Mouse (Mus musculus): ENCODE data around the gene Tet2. TPM values are rescaled to one million over a fixed set of nuclear protein-coding genes. Genes with fewer than 3 reads are reported as not detected.
A peak's percentile ranks its signal among the peaks of the same experiment; 100 is the strongest.

The Tet2 gene
- total and polyA plus RNA-seq, 3 experiments = 8.6 to 17.9 (median 14.9) TPM

GRCm38 (mm10) chr3:133554552-133555067 lies 9.7 kb upstream of the Tet2 start:
- H3K27ac ChIP-seq = no peak overlapping the region
- H3K36me3 ChIP-seq (ENCODE audit: control insufficient read depth, insufficient read depth, low read length) = no peaks in the 10 kb centered on the region
- DNase-seq = no peak
- H3K4me1 ChIP-seq (ENCODE audit: control insufficient read depth, insufficient read depth, low read length) = no peaks in the 10 kb centered on the region
- no peaks in the 10 kb centered on the region for H3K79me2 ChIP-seq (replicated peaks; ENCODE audit: control insufficient read depth, insufficient read depth, low read length)
- 85% methylated on average over 6 of the region's 6 CpGs for WGBS
- no peaks in the 10 kb centered on the region for H3K27me3 ChIP-seq (ENCODE audit: control insufficient read depth, insufficient read depth, low read length)
- H3K4me3 ChIP-seq = no peak overlapping the region
- no peak overlapping the region for H3K9ac ChIP-seq (ENCODE audit: low read depth, low read length)
- intact Hi-C loops (cut with DNase I) = no loop called here
- TF ChIP-seq EP300 (IDR thresholded peaks at IDR 0.05; ENCODE audit: insufficient read depth, low read depth, low read length) (no peak), CTCF (IDR thresholded peaks at IDR 0.05) (no peak), POLR2A (IDR thresholded peaks at IDR 0.05; ENCODE audit: insufficient read depth, low read depth, low read length) (no peak)

DNA sequence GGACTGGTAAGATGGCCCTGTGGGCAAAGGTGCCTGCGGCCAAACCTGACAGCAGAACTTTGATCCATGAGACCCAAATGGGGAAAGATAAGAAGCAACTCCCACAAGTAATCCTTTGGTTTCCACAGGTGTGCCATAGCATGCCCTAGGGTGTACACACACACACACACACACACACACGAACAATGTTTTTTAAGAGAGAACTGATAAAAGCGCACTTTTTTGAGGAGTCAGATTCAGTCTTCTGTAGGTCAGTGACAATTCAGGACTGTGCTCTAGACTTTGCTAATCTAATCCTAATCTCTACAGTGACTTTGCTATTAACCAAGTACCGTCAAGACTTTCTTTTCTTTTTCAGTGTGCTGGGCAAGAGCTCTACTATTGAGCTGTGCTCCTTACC lies 9.2 kb upstream of the Tet2 start:
- Histone ChIP-seq H3K4me3 (no peak overlapping the region), H3K27ac (no peak overlapping the region), H3K79me2 (replicated peaks; ENCODE audit: control insufficient read depth, insufficient read depth, low read length) (no peaks in the 10 kb centered on the region), H3K4me1 (ENCODE audit: control insufficient read depth, insufficient read depth, low read length) (no peaks in the 10 kb centered on the region), H3K36me3 (ENCODE audit: control insufficient read depth, insufficient read depth, low read length) (no peaks in the 10 kb centered on the region), H3K27me3 (ENCODE audit: control insufficient read depth, insufficient read depth, low read length) (no peaks in the 10 kb centered on the region), H3K9ac (ENCODE audit: low read depth, low read length) (no peak overlapping the region)
- DNase-seq = no peak
- intact Hi-C loops (cut with DNase I) = no loop called here
- TF ChIP-seq EP300 (IDR thresholded peaks at IDR 0.05; ENCODE audit: insufficient read depth, low read depth, low read length) (no peak), CTCF (IDR thresholded peaks at IDR 0.05) (no peak), POLR2A (IDR thresholded peaks at IDR 0.05; ENCODE audit: insufficient read depth, low read depth, low read length) (no peak)
- 88% methylated on average over 4 of the region's 4 CpGs for WGBS

DNA sequence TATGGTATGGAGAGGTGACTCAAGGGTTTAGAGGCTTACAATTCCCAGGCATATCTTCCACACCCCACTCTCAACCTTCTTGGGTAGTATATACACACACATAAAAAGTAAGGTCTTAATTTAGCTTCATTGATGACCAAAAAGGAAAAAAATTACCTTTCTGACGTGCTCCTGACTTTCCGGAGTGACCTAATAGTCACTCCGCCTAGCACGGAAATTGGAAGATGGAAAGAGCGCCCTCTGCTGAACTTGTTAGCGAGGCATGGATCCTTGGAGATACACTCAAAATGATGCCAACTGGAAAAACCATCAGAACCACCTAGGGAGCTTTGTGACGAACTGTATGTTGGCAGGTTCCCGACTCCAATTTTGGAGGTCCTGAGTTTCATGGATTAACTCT lies 7.0 kb upstream of the Tet2 start:
- Histone ChIP-seq H3K27me3 (ENCODE audit: control insufficient read depth, insufficient read depth, low read length) (no peaks in the 10 kb centered on the region), H3K27ac (no peak overlapping the region), H3K9ac (ENCODE audit: low read depth, low read length) (no peak overlapping the region), H3K36me3 (ENCODE audit: control insufficient read depth, insufficient read depth, low read length) (no peaks in the 10 kb centered on the region), H3K79me2 (replicated peaks; ENCODE audit: control insufficient read depth, insufficient read depth, low read length) (no peaks in the 10 kb centered on the region), H3K4me3 (no peak overlapping the region), H3K4me1 (ENCODE audit: control insufficient read depth, insufficient read depth, low read length) (no peaks in the 10 kb centered on the region)
- TF ChIP-seq EP300 (IDR thresholded peaks at IDR 0.05; ENCODE audit: insufficient read depth, low read depth, low read length) (no peak), CTCF (IDR thresholded peaks at IDR 0.05) (peak; percentile 61)
- WGBS = 64% methylated on average over 8 of the region's 8 CpGs
- intact Hi-C loops (cut with DNase I) = no loop called here
- no peak for DNase-seq

DNA sequence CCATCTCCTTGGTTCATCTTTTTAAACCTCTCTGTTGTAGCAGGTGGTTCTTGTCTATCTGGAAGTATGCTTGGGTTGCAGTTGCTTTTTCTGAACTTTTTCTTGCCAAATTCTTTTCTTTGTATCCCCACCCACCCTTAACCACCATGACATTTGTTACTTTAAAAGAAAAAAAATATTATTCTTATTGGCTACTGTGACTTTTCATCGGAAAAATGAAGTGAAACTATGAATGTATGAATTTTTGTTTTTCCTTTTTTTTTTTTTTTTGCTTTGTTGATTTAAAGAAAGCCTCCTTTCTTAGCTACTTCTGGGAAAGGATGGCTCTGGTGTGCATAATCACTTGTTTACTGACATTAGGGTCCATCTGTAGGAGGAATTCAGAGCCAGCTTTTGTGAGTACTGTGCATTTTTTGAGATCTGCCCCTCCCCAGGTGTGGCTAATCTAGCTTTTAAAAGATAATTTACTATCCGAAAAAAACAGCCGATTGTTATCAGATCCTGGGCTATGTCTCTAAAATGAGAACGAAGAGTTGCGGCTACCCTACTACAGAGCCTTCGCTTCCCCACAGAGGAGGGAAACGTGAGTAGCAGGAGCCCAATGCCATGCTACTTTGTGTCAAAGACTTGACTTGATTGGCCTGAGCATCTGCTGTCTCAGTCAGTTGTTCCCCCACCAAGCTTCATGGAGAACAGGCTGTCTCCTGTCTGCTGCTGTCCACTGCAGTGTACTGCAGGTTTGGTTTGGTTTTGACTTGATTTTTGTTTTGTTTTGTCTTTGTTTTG lies 4.6 kb upstream of the Tet2 start:
- H3K27ac ChIP-seq = no peak overlapping the region
- no peak for TF ChIP-seq EP300 (IDR thresholded peaks at IDR 0.05; ENCODE audit: insufficient read depth, low read depth, low read length)
- TF ChIP-seq POLR2A (IDR thresholded peaks at IDR 0.05; ENCODE audit: insufficient read depth, low read depth, low read length) = no peak
- no peak for TF ChIP-seq CTCF (IDR thresholded peaks at IDR 0.05)
- H3K4me3 ChIP-seq = no peak overlapping the region
- WGBS = 61% methylated on average over 7 of the region's 7 CpGs
- H3K4me1 ChIP-seq (ENCODE audit: control insufficient read depth, insufficient read depth, low read length) = no peaks in the 10 kb centered on the region
- no peaks in the 10 kb centered on the region for H3K79me2 ChIP-seq (replicated peaks; ENCODE audit: control insufficient read depth, insufficient read depth, low read length)
- H3K9ac ChIP-seq (ENCODE audit: low read depth, low read length) = no peak overlapping the region
- H3K36me3 ChIP-seq (ENCODE audit: control insufficient read depth, insufficient read depth, low read length) = no peaks in the 10 kb centered on the region
- H3K27me3 ChIP-seq (ENCODE audit: control insufficient read depth, insufficient read depth, low read length) = no peaks in the 10 kb centered on the region
- no peak for DNase-seq
- intact Hi-C loops (cut with DNase I) = loop anchor here (5.0 kb wide), 1 partner anchor 33 kb away; no protein-coding TSS in a partner anchor

GRCm38 (mm10) chr3:133548613-133549012 lies 3.7 kb upstream of the Tet2 start:
- H3K27me3 ChIP-seq (ENCODE audit: control insufficient read depth, insufficient read depth, low read length) = no peaks in the 10 kb centered on the region
- intact Hi-C loops (cut with DNase I) = loop anchor here (5.0 kb wide), 1 partner anchor 34 kb away; no protein-coding TSS in a partner anchor
- no peak for DNase-seq
- H3K4me1 ChIP-seq (ENCODE audit: control insufficient read depth, insufficient read depth, low read length) = no peaks in the 10 kb centered on the region
- H3K36me3 ChIP-seq (ENCODE audit: control insufficient read depth, insufficient read depth, low read length) = no peaks in the 10 kb centered on the region
- no peak overlapping the region for H3K4me3 ChIP-seq
- H3K79me2 ChIP-seq (replicated peaks; ENCODE audit: control insufficient read depth, insufficient read depth, low read length) = no peaks in the 10 kb centered on the region
- no peak overlapping the region for H3K9ac ChIP-seq (ENCODE audit: low read depth, low read length)
- H3K27ac ChIP-seq = no peak overlapping the region
- 77% methylated on average over 2 of the region's 2 CpGs for WGBS
- no peak for TF ChIP-seq POLR2A (IDR thresholded peaks at IDR 0.05; ENCODE audit: insufficient read depth, low read depth, low read length)
- TF ChIP-seq CTCF (IDR thresholded peaks at IDR 0.05) = no peak
- TF ChIP-seq EP300 (IDR thresholded peaks at IDR 0.05; ENCODE audit: insufficient read depth, low read depth, low read length) = no peak

GRCm38 (mm10) chr3:133546790-133547189 lies 1.9 kb upstream of the Tet2 start:
- Histone ChIP-seq H3K36me3 (ENCODE audit: control insufficient read depth, insufficient read depth, low read length) (peaks cover 3% of the 10 kb centered on the region), H3K79me2 (replicated peaks; ENCODE audit: control insufficient read depth, insufficient read depth, low read length) (peaks cover 2% of the 10 kb centered on the region; the same call in 1 of the 2 replicates), H3K4me1 (ENCODE audit: control insufficient read depth, insufficient read depth, low read length) (no peaks in the 10 kb centered on the region), H3K27me3 (ENCODE audit: control insufficient read depth, insufficient read depth, low read length) (no peaks in the 10 kb centered on the region), H3K4me3 (no peak overlapping the region), H3K27ac (no peak overlapping the region), H3K9ac (ENCODE audit: low read depth, low read length) (no peak overlapping the region)
- DNase-seq = no peak
- no peak for TF ChIP-seq CTCF (IDR thresholded peaks at IDR 0.05)
- no peak for TF ChIP-seq POLR2A (IDR thresholded peaks at IDR 0.05; ENCODE audit: insufficient read depth, low read depth, low read length)
- 21% methylated on average over 2 of the region's 2 CpGs for WGBS
- intact Hi-C loops (cut with DNase I) = loop anchor here (5.0 kb wide), 1 partner anchor 36 kb away; no protein-coding TSS in a partner anchor

All from heart, adult 2 months (tissue).